Mouse (Mus musculus) spleen, postnatal 36 days (tissue): ENCODE data around the gene Ffar1.

Experiments
- DNase-seq, 2 experiments: peaks; one replicate each; pipeline ENCODE4 v3.0.0; 2022; ENCODE audit warnings: low spot score in 2 of 2, mixed read lengths in 1 of 2

Ffar1 gene

DNA sequence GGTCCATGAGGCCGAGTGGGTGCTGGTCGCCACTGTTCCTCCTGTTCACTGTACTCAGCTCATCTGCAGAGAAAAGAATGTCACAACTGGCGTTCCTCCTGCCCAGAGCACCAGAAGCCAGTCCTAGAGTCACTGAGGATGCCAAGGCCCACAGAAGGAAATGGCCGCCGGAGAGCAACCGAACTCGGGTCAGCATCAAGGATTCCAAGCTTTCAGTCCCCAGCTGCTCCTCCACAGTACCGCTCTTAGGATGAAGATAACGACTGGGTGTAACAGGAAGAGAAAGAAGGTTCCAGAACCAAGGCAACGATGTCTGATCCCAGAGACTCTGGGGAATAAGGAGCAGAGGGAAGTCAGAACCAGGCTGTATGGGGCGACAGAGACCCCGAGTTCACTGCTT, at the start of gene Ffar1:
TSS of gene Ffar1 (minus strand) at position 101 of the 400 bp plus-strand sequence.
- no peak for DNase-seq

DNA sequence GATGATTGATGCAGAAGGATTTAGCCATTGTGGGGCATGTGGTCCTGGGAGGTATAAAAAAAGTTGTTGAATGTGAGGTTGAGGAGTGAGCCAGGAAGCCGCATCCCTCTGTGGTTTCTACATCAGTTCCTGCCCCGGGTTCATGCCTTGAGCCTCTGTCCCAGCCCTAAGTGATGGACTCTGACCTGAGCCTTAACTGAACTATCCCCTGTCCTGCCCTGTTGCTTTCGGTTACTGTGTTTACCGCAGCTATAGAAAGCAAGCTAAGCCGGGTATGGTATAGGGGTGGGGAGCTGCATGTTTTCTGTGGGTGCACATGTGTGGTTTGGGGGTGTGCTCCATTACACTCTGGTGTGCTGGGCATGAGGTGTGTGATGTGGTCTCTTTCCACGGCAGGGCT, 48.4 kb upstream of the Ffar1 start:
- DNase-seq = no peak

GRCm38 (mm10) chr7:30908992-30909431, 47.6 kb upstream of the Ffar1 start:
- DNase-seq = no peak

- DNase-seq = no peak
Observed at GRCm38 (mm10) chr7:30908277-30908991, 47.1 kb upstream of the Ffar1 start.

- peak; percentile 48 to 57 for DNase-seq
Observed at GRCm38 (mm10) chr7:30904042-30904441, 42.7 kb upstream of the Ffar1 start.

DNA sequence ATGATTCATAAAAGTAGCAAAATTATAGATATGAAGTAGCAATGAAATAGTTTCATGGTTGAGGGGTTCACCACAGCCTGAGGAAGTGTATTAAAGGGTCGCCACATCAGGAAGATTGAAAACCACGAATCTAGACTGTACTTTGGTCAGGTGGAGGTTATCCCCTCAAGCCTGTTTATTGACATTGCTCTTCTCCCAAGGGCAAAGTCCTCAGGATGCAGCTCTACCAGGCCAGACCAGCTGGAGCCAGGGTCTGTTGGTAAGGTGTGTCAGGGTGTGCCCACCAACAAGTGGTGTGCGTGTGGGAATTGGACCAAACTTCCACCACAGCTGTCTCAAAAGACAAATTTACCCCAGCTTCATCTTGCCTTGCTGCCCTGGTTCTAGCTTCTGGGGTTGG, 33.9 kb upstream of the Ffar1 start:
- DNase-seq = no peak

DNA sequence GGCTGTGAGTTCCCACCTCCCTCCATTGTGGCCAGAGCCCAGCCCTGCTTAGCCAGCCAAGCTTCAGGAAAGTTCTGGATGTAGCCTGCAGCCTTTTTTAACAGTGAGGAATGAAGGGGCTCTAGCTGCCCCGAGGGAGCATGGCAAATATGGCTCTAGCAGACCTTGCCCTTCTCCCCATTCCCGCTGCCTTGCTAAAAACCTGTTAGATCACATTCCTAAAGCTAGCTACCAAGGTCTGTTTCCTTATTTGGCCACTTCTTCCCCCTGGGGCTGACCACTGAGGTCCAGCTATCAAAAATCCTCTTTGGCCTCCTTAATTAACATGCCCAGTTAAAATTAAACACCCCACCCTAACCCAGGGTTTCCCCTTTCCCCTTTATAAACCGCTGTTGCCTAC, 31.2 kb upstream of the Ffar1 start:
- DNase-seq = no peak

- DNase-seq = peak; percentile 41 to 43
Observed at GRCm38 (mm10) chr7:30891746-30892145, 30.4 kb upstream of the Ffar1 start.

DNA sequence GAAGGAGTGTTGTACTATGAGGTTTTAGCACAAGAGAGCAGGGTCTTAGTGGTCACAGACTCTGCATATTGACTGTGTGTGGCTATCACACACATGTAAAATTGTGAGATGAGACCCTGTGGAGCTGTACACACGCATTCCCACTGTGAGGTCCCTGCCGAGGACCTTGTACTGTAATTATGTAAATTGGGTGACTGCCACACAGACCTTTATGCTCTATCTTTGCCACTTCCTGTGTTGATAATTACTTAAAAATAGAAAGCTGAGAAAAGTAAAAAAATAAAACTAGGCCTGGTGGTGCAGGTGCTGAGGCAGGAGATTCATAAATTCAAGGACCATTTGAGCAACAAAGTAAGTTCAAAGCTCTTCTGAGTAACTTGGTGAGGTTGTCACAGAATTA, 29.3 kb upstream of the Ffar1 start:
- DNase-seq = peak; percentile 48 to 58

DNA sequence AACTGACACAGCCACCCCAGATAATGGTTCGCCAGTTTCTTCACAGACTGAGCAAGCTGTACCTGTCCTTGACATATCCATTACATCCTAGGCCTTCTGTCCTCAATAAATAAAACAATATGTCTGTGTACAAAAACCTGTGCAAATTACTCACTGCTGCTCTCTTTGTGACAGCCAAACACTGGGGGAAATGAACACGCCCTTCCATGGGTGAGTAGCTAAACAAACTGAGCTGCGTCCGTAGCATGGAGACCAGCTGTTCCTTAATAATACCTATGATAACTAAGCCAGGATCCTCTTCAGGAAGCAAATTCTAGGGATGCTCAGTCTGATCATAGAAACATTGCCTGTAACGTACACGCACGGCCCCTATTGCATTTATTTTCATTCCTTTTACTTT, 27.4 kb upstream of the Ffar1 start:
- peak; percentile 51 to 65 for DNase-seq

DNA sequence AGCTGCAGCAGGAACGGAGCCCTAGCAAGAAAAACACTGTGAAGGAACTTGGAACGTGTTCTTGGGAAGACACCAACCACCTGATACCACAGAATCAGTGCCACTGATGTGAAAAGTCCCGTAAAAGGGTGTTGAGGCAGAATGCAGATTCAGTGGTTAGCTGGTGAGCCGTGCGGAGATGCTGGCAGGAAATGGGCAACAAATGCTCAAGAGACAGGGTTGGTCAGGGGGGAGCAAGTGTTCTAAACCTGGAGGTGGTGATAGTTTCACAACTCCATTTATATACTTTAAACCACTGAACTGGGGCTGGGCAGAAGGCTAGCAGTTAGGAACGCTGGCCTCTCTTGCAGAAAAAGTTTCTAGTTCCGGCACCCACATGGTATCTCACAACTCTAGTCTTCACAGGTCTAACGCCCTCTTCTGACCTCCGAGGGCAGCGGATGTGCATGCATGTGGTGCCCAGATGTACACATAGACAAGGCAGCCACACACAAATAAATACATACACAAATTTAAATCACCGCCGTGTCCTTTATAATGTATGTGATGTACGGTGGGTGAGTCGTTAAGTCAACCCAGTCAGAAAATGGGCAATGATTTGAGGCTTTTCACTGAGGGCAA, 26.3 kb upstream of the Ffar1 start:
- peak; percentile 92 for DNase-seq

GRCm38 (mm10) chr7:30886852-30887251, 25.5 kb upstream of the Ffar1 start:
- DNase-seq = no peak

DNA sequence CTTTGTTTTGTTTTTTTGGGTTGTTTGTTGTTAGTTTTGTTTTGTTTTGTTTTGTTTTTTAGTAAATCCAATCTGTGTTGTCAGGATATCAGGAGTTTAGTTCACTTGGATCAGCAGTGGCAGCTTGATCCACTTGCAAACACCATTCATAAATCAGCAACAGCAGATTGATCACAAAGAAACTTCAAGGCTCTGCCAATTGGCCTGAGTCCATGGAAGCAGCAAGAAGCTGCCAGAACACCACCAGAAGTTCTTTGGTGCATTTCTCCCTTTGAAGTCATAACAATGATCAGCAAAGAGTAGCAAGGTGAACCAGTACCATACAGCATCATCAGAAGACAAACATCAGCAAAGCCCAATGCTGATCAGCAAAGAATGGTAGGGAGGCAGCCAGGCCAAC, 22.7 kb upstream of the Ffar1 start:
- DNase-seq = no peak

DNA sequence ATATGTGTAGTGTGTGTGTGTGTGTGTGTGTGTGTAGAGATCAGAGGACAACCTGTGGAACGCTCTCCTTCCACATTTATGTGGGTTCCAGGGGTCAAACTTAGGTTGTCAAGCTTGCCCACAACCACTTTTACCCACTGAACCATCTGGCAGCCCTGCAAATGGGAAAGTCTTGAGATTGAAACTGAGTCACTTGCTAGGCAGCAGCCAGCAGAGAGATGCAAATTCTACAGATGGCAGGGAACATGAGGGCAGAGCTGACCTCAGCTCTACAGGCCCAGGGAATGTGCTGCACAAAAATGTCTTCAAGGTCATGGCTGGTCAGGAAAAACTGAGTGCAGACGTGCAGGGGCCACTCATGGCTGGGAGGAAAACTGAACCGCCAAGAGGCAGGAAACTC, 20.0 kb upstream of the Ffar1 start:
- DNase-seq = peak in 1 of 2 experiments; percentile 27

GRCm38 (mm10) chr7:30880176-30880575, 18.8 kb upstream of the Ffar1 start, which contains the start of gene Cd22:
Gene Cd22 (minus strand): TSS chr7:30880342.
- peak; percentile 82 to 89 for DNase-seq

- peak; percentile 77 for DNase-seq
Observed at GRCm38 (mm10) chr7:30878950-30879349, 17.6 kb upstream of the Ffar1 start.

- DNase-seq = peak; percentile 64 to 73
Observed at GRCm38 (mm10) chr7:30873083-30873482, 11.7 kb upstream of the Ffar1 start.

DNA sequence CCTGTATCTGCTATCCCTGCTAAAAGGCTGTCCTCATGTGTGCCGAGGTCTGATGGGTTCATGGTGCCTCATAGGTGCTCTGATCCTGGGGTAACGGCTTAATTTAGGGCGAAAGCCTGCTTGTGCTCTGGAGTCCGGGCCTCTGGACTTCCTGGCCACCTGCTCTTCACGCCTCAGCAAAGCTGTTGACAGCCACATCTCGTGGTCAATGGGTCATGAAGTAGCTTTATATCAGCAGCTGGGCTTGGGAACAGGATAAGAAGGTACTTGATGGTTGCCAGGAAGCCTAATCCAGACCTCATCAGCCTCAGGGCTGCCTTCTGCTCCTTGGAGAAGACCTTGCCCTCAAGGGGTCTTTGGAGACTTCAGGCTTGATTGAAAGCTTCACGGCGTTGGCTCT, 2.0 kb upstream of the Ffar1 start:
- DNase-seq = no peak

GRCm38 (mm10) chr7:30859635-30860402, 1.5 kb downstream of the Ffar1 start:
- DNase-seq = peak; percentile 38 to 55

DNA sequence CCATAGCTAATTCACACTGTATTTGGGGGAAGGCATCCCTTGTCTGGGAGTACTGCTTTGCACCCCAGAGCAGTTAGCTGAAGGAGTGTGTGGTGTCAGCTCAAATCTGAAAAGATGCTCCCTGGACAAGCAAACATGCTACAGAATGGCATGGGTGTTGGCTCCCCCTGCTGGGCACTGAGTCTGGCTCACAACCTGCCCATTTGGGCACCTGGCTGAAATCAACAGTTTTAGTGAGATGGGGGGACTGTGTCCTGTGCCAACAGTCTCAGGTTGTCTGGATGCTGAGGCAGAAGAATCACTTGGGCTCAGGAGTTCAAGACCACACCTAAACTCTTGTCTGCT, 2.1 kb downstream of the Ffar1 start:
- peak; percentile 81 to 86 for DNase-seq

GRCm38 (mm10) chr7:30857746-30858145, 3.6 kb downstream of the Ffar1 start:
- no peak for DNase-seq

GRCm38 (mm10) chr7:30856078-30856477, 5.3 kb downstream of the Ffar1 start, which contains the start of gene Ffar3:
Gene Ffar3 (minus strand): TSS chr7:30856178.
- no peak for DNase-seq

GRCm38 (mm10) chr7:30851421-30851820, 9.9 kb downstream of the Ffar1 start:
- DNase-seq = no peak
